Mouse (Mus musculus): ENCODE measurements around the gene Zdhhc18. TPM values are rescaled to one million over a fixed set of nuclear protein-coding genes. Genes with fewer than 3 reads are reported as not detected.
A peak's percentile ranks its signal among the peaks of the same experiment; 100 is the strongest.

Gene Zdhhc18
- polyA plus RNA-seq (2015; fragmentation: Nextera tagmentation; extraction: Ambion mirVana): 3.7 and 7.1 TPM in 2 replicates

DNA sequence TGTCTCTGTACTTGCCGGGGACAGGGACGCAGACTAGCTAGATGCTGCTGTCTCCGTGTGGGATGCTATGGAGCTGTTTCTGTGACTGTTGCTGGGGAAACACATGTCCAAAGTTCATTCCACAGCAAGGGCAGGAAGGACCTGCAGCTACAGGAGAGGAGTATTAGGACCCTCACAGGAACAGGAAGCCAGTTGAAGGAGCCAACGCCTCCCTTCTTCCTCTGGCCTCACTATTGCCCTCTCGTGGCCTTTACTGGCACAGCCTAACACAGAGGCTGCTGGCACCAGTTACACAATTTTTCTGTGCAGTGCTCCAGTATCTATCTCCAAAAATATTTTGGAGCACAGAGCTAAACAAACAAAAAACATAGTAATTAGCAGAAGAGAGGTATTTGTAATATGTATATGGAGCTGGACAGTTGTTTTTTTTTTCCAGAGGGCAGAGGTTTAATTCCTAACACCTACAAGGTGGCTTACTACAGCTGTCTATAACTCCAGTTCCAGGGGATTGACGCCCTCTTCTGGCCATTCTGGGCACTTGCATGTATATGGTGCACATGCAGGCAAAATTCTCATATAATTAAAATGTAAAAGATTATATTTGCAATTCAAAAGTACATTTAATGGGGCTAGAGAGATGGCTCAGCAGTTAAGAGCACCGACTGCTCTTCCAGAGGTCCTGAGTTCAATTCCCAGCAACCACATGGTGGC lies at the start of gene Zdhhc18:
Zdhhc18 (minus strand) TSS at position 166 of the 711 bp plus-strand sequence.
- TF ChIP-seq CTCF (IDR thresholded peaks at IDR 0.05; ENCODE audit: low read depth): peak; percentile 87
- DNase-seq (ENCODE audit: low spot score): peak; percentile 91
- ATAC-seq (replicated peaks; ENCODE audit: low FRiP score, low read depth): peak; percentile 82
- peak within 1 kb of the TSS; percentile 64; the same call in 1 of the 2 replicates for H3K27ac ChIP-seq
- H3K9ac ChIP-seq (ENCODE audit: low read depth, low read length): no peak within 1 kb of the TSS
- H3K4me1 ChIP-seq (replicated peaks; ENCODE audit: insufficient read depth, low read length): no peaks in the 10 kb centered on the region
- 35% methylated on average over 7 of the region's 7 CpGs for WGBS
- H3K36me3 ChIP-seq (ENCODE audit: insufficient read depth, low read length): no peaks in the 10 kb centered on the region
- H3K27me3 ChIP-seq (ENCODE audit: insufficient read depth, low read length): no peaks in the 10 kb centered on the region
- H3K9me3 ChIP-seq (replicated peaks; ENCODE audit: low read length): no peaks in the 10 kb centered on the region
- H3K4me2 ChIP-seq (ENCODE audit: low read length): peak within 1 kb of the TSS; percentile 46
- H3K4me3 ChIP-seq (replicated peaks; ENCODE audit: low read depth, low read length): 0 out of 2 replicates have a peak within 1 kb of the TSS, but pooled peaks have one; percentile 16

DNA sequence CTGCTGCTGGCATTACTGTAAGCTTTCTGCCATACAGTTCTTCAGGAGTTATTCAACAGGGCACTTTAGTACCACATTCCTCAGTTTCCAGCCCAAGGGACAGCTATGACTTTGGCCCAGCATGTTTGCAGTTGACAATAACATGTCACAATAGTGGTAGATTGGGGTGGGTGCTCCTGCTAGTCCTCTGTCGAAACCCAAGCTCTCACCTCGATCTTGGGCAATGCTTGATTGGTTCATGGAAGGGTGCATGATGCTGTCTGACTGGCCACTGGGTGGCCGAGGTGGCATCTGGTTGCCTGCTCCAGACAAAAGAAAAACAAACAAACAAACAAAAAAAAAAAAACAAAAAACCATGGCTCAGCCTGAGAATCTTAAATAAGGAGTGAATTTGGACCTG lies 45.4 kb upstream of the Zdhhc18 start:
- DNase-seq (ENCODE audit: low spot score) (no peak), ATAC-seq (replicated peaks; ENCODE audit: low FRiP score, low read depth) (no peak)
- no peaks in the 10 kb centered on the region for H3K4me1 ChIP-seq (replicated peaks; ENCODE audit: insufficient read depth, low read length)
- TF ChIP-seq CTCF (IDR thresholded peaks at IDR 0.05; ENCODE audit: low read depth): no peak
- no peak overlapping the region for H3K4me2 ChIP-seq (ENCODE audit: low read length)
- 66% methylated on average over 3 of the region's 3 CpGs for WGBS
- peaks cover 58% of the 10 kb centered on the region for H3K36me3 ChIP-seq (ENCODE audit: insufficient read depth, low read length)
- no peaks in the 10 kb centered on the region for H3K27me3 ChIP-seq (ENCODE audit: insufficient read depth, low read length)
- no peak overlapping the region for H3K27ac ChIP-seq
- no peak overlapping the region for H3K4me3 ChIP-seq (replicated peaks; ENCODE audit: low read depth, low read length)
- no peaks in the 10 kb centered on the region for H3K9me3 ChIP-seq (replicated peaks; ENCODE audit: low read length)
- H3K9ac ChIP-seq (ENCODE audit: low read depth, low read length): no peak overlapping the region

DNA sequence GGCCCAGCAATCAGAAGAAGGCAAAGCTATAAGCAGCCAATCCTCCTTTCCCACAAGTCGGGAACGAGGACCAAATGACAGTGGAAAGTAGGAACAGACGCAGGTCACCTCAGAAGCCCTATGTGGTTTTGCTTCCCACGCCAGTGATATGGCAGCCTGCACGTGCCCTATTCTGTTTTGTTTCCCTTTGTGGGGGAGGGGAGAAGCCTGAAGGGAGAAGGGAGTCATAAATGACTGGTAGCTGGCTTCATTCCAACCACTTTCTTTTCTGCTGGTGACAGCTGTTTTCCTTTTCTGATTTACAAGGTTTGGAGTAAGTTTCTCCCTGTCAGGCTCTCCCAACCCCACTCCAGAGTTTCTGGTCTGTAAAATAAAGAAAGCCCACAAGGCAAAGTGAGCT lies 40.3 kb upstream of the Zdhhc18 start:
- no peak overlapping the region for H3K4me3 ChIP-seq (replicated peaks; ENCODE audit: low read depth, low read length)
- no peak for TF ChIP-seq CTCF (IDR thresholded peaks at IDR 0.05; ENCODE audit: low read depth)
- WGBS: 9% methylated on average over 5 of the region's 5 CpGs
- peak; percentile 90 for DNase-seq (ENCODE audit: low spot score)
- H3K36me3 ChIP-seq (ENCODE audit: insufficient read depth, low read length): peaks cover 91% of the 10 kb centered on the region
- no peak overlapping the region for H3K9ac ChIP-seq (ENCODE audit: low read depth, low read length)
- H3K27ac ChIP-seq: no peak overlapping the region; the same call in 1 of the 2 replicates
- H3K9me3 ChIP-seq (replicated peaks; ENCODE audit: low read length): no peaks in the 10 kb centered on the region
- H3K4me1 ChIP-seq (replicated peaks; ENCODE audit: insufficient read depth, low read length): 0 out of 2 replicates have a peak, but pooled peaks cover 7% of the 10 kb centered on the region
- H3K4me2 ChIP-seq (ENCODE audit: low read length): no peak overlapping the region
- H3K27me3 ChIP-seq (ENCODE audit: insufficient read depth, low read length): no peaks in the 10 kb centered on the region
- no peak for ATAC-seq (replicated peaks; ENCODE audit: low FRiP score, low read depth)

DNA sequence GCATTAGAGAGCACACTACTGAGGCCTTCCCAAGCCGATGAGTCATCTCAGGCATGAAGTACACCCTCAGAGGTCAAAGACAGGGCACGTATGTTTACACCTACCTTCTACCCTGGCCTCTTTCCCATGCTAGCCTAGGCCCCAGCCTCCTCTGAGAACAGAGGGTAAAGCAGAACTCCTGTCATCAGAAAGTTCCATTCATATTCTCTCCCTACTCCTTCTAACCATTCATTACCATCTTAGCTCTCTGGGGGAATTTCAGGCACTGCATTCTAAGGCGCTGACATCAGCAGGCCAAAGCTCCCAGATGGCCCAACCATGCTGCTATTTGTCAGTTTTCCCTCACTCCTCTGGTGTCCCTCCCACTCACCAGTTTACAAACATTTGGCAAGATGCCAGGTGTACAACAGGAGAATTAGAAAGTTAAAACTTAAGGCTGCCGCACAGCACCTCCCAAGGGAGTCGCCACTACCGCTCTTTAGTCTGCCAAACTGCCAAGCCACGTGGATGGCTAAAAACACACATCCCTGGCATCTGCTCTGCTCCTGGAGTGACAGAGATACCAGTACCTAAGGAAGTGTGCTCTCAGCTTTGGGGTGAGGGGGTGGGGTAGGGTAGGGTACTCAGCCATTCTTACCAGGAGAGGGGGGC lies 38.6 kb upstream of the Zdhhc18 start:
- H3K27ac ChIP-seq: no peak overlapping the region
- H3K9me3 ChIP-seq (replicated peaks; ENCODE audit: low read length): no peaks in the 10 kb centered on the region
- ATAC-seq (replicated peaks; ENCODE audit: low FRiP score, low read depth): 0 out of 2 replicates have a peak, but pooled peaks have one; percentile 27
- H3K9ac ChIP-seq (ENCODE audit: low read depth, low read length): no peak overlapping the region
- H3K36me3 ChIP-seq (ENCODE audit: insufficient read depth, low read length): peaks cover 89% of the 10 kb centered on the region
- WGBS: 42% methylated on average over 7 of the region's 7 CpGs
- no peaks in the 10 kb centered on the region for H3K27me3 ChIP-seq (ENCODE audit: insufficient read depth, low read length)
- peak; percentile 65 for DNase-seq (ENCODE audit: low spot score)
- no peak overlapping the region for H3K4me3 ChIP-seq (replicated peaks; ENCODE audit: low read depth, low read length)
- no peak overlapping the region for H3K4me2 ChIP-seq (ENCODE audit: low read length)
- 0 out of 2 replicates have a peak, but pooled peaks cover 7% of the 10 kb centered on the region for H3K4me1 ChIP-seq (replicated peaks; ENCODE audit: insufficient read depth, low read length)
- TF ChIP-seq CTCF (IDR thresholded peaks at IDR 0.05; ENCODE audit: low read depth): no peak

DNA sequence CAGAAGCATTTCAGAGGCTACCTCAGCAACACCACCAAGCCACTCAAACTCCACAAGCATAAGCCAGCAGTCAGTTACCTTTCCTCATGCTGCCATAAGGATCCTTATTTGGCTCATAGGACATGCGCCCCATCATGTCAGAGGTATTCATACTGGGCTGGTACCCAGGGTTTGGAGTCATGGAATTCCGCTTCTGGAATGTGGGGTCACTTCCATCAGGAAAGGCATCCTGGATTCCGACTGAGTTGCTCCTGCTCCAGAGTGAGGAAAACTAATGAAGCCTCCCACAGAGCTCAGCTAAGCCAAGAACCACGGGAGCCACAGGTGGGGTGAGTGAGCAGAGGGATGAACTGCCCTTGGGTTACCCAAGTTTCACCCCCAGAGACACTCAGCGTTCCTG lies 37.2 kb upstream of the Zdhhc18 start:
- DNase-seq (ENCODE audit: low spot score) (no peak), ATAC-seq (replicated peaks; ENCODE audit: low FRiP score, low read depth) (no peak)
- Histone ChIP-seq H3K9me3 (replicated peaks; ENCODE audit: low read length) (no peaks in the 10 kb centered on the region), H3K27ac (no peak overlapping the region), H3K4me3 (replicated peaks; ENCODE audit: low read depth, low read length) (no peak overlapping the region), H3K36me3 (ENCODE audit: insufficient read depth, low read length) (peaks cover 86% of the 10 kb centered on the region), H3K4me1 (replicated peaks; ENCODE audit: insufficient read depth, low read length) (0 out of 2 replicates have a peak, but pooled peaks cover 7% of the 10 kb centered on the region), H3K9ac (ENCODE audit: low read depth, low read length) (no peak overlapping the region), H3K4me2 (ENCODE audit: low read length) (no peak overlapping the region), H3K27me3 (ENCODE audit: insufficient read depth, low read length) (no peaks in the 10 kb centered on the region)
- no peak for TF ChIP-seq CTCF (IDR thresholded peaks at IDR 0.05; ENCODE audit: low read depth)
- 82% methylated on average over 5 of the region's 5 CpGs for WGBS

DNA sequence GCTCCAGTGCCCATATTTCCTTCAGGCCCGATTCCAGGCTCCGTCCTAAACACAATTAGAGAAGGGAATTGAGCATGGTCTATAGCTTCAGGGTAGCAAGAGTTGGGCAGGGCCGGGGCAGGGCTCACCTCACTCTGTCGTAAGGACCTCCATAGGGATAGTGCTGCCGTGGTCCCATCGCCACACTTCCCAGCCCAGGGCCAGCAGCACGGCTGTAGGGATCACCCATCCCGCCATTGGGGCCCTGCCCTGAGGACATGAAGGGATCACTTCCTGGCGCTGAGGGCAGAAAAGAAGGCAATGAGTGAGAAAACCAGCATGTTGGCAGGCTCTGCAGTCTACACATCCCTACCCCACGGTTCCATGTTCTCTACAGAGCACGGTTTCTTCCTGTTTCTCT lies 36.6 kb upstream of the Zdhhc18 start:
- TF ChIP-seq CTCF (IDR thresholded peaks at IDR 0.05; ENCODE audit: low read depth): no peak
- Histone ChIP-seq H3K36me3 (ENCODE audit: insufficient read depth, low read length) (peaks cover 86% of the 10 kb centered on the region), H3K27me3 (ENCODE audit: insufficient read depth, low read length) (no peaks in the 10 kb centered on the region), H3K4me2 (ENCODE audit: low read length) (no peak overlapping the region), H3K9me3 (replicated peaks; ENCODE audit: low read length) (no peaks in the 10 kb centered on the region), H3K27ac (no peak overlapping the region), H3K9ac (ENCODE audit: low read depth, low read length) (no peak overlapping the region), H3K4me3 (replicated peaks; ENCODE audit: low read depth, low read length) (no peak overlapping the region), H3K4me1 (replicated peaks; ENCODE audit: insufficient read depth, low read length) (0 out of 2 replicates have a peak, but pooled peaks cover 7% of the 10 kb centered on the region)
- ATAC-seq (replicated peaks; ENCODE audit: low FRiP score, low read depth) (no peak), DNase-seq (ENCODE audit: low spot score) (no peak)
- WGBS: 93% methylated on average over 11 of the region's 11 CpGs
